ENCODE assay signal across 8 mouse cellular contexts in the genomic region with DNA sequence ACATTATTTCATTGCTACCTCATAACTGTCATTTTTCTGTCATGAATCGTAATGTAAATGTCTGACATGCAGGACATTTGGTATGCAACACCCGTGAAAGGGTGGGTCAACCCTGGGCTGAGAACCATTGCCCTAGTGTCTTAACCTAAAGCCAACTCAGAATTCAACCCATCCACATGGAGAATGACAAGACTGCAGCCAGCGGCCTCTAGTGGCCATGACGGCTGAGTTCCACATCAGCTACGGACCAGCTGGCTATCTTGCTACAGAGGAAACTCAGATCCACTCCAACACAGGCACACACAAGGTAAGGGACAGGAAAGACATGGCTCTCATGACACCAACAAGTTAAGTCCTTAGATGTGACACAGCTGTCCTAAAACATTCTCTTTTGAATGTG. TPM values are rescaled to one million over a fixed set of nuclear protein-coding genes. Genes with fewer than 3 reads are reported as not detected.
A peak's percentile ranks its signal among the peaks of the same experiment; 100 is the strongest.
DNase-seq lines count a peak whose midpoint lies in the region; ATAC-seq and TF ChIP-seq lines count a peak whose summit lies in the region.

No protein-coding gene starts in this region.

- H3K36me3 ChIP-seq in heart, embryonic 11.5 days (ENCODE audit: control insufficient read depth, insufficient read depth, low read length): no peaks in the 10 kb centered on the region
- peaks cover 8% of the 10 kb centered on the region; the same call in 1 of the 2 replicates for H3K36me3 ChIP-seq in hindbrain, postnatal 0 days (ENCODE audit: insufficient read depth, low read length)
- H3K36me3 ChIP-seq in midbrain, embryonic 10.5 days: peaks cover 67% of the 10 kb centered on the region
- no peaks in the 10 kb centered on the region for H3K36me3 ChIP-seq in stomach, postnatal 0 days (ENCODE audit: control insufficient read depth, insufficient read depth, low read length)

- H3K9me3 ChIP-seq in heart, embryonic 11.5 days (replicated peaks; ENCODE audit: control insufficient read depth, low read length): peaks cover 4% of the 10 kb centered on the region; the same call in 1 of the 2 replicates
- H3K9me3 ChIP-seq in hindbrain, postnatal 0 days (ENCODE audit: low read length): no peaks in the 10 kb centered on the region
- no peaks in the 10 kb centered on the region for H3K9me3 ChIP-seq in midbrain, embryonic 10.5 days (replicated peaks)
- H3K9me3 ChIP-seq in stomach, postnatal 0 days (ENCODE audit: control insufficient read depth, low read length): no peaks in the 10 kb centered on the region

- no peak for TF ChIP-seq POLR2A in cerebellum, adult 2 months (IDR thresholded peaks at IDR 0.05; ENCODE audit: borderline replicate concordance, insufficient read depth, low read length)

- 19% methylated on average over 5 of the region's 5 CpGs for WGBS in heart, embryonic 11.5 days (ENCODE audit: insufficient replicate concordance)
- 23% methylated on average over 5 of the region's 5 CpGs for WGBS in cerebellum, adult 2 months
- WGBS in hindbrain, postnatal 0 days: 19% methylated on average over 5 of the region's 5 CpGs
- 32% methylated on average over 5 of the region's 5 CpGs for WGBS in midbrain, embryonic 10.5 days
- WGBS in stomach, postnatal 0 days: 30% methylated on average over 5 of the region's 5 CpGs

- no peaks in the 10 kb centered on the region for H3K27me3 ChIP-seq in heart, embryonic 11.5 days (ENCODE audit: control insufficient read depth, insufficient read depth, low read length)
- no peaks in the 10 kb centered on the region for H3K27me3 ChIP-seq in cerebellum, adult 2 months (ENCODE audit: control insufficient read depth, insufficient read depth, low read length)
- H3K27me3 ChIP-seq in hindbrain, postnatal 0 days (ENCODE audit: insufficient read depth, low read length): no peaks in the 10 kb centered on the region
- H3K27me3 ChIP-seq in midbrain, embryonic 10.5 days (ENCODE audit: low read depth, poor library complexity, severe bottlenecking): no peaks in the 10 kb centered on the region
- no peaks in the 10 kb centered on the region for H3K27me3 ChIP-seq in stomach, postnatal 0 days (ENCODE audit: control insufficient read depth, insufficient read depth, low read length)

- H3K4me2 ChIP-seq in heart, embryonic 11.5 days: no peak overlapping the region
- H3K4me2 ChIP-seq in hindbrain, postnatal 0 days (ENCODE audit: low read depth, low read length): no peak overlapping the region
- H3K4me2 ChIP-seq in stomach, postnatal 0 days (replicated peaks; ENCODE audit: low read depth): no peak overlapping the region

- no peaks in the 10 kb centered on the region for H3K4me1 ChIP-seq in heart, embryonic 11.5 days (ENCODE audit: control insufficient read depth, insufficient read depth, low read length)
- H3K4me1 ChIP-seq in cerebellum, adult 2 months (ENCODE audit: control insufficient read depth, insufficient read depth, low read length): no peaks in the 10 kb centered on the region; the same call in 1 of the 2 replicates
- H3K4me1 ChIP-seq in hindbrain, postnatal 0 days (ENCODE audit: insufficient read depth, low read length): no peaks in the 10 kb centered on the region
- peaks cover 5% of the 10 kb centered on the region for H3K4me1 ChIP-seq in midbrain, embryonic 10.5 days
- no peaks in the 10 kb centered on the region for H3K4me1 ChIP-seq in stomach, postnatal 0 days (replicated peaks; ENCODE audit: control insufficient read depth, insufficient read depth)

- no peak for ATAC-seq in heart, embryonic 11.5 days (replicated peaks; ENCODE audit: insufficient number of reproducible peaks, low FRiP score, low TSS enrichment)
- ATAC-seq in hindbrain, postnatal 0 days: peak; percentile 59; the same call in 1 of the 2 replicates
- ATAC-seq in stomach, postnatal 0 days (ENCODE audit: low FRiP score, low TSS enrichment): peak; percentile 62; the same call in 1 of the 2 replicates

- TF ChIP-seq CTCF in cerebellum, adult 2 months (IDR thresholded peaks at IDR 0.05; ENCODE audit: borderline replicate concordance, insufficient read depth, low read depth, low read length): peak; percentile 82
- TF ChIP-seq CTCF in hindbrain, postnatal 0 days (IDR thresholded peaks at IDR 0.05; ENCODE audit: low read depth): peak; percentile 95
- peak; percentile 97 for TF ChIP-seq CTCF in stomach, postnatal 0 days (IDR thresholded peaks at IDR 0.05; ENCODE audit: low read depth)

- peak; percentile 68 to 84 for DNase-seq in heart, adult 18-20 months
- DNase-seq in cerebellum, adult 2 months: peak; percentile 54 to 57
- DNase-seq in forelimb bud, embryonic 11.5 days (ENCODE audit: low read depth, low spot score): peak; percentile 50
- DNase-seq in hindbrain, postnatal 0 days (ENCODE audit: low spot score): peak; percentile 87
- DNase-seq in left cerebral cortex, adult 11 months (ENCODE audit: low spot score): peak; percentile 53
- DNase-seq in midbrain, embryonic 10.5 days (ENCODE audit: low spot score): peak; percentile 65
- peak; percentile 78 for DNase-seq in stomach, postnatal 0 days (ENCODE audit: low spot score)

- H3K4me3 ChIP-seq in heart, embryonic 11.5 days (ENCODE audit: low read depth, low read length): no peak overlapping the region
- no peak overlapping the region for H3K4me3 ChIP-seq in cerebellum, adult 2 months (replicated peaks; ENCODE audit: insufficient read depth, low read depth, low read length)
- H3K4me3 ChIP-seq in hindbrain, postnatal 0 days (ENCODE audit: low read length): no peak overlapping the region
- no peak overlapping the region for H3K4me3 ChIP-seq in midbrain, embryonic 10.5 days
- H3K4me3 ChIP-seq in stomach, postnatal 0 days (ENCODE audit: low read depth, low read length): no peak overlapping the region

- no peak for TF ChIP-seq EP300 in stomach, postnatal 0 days (optimal IDR thresholded peaks at IDR 0.05)

- H3K9ac ChIP-seq in heart, embryonic 11.5 days (ENCODE audit: low read depth, low read length): no peak overlapping the region
- no peak overlapping the region for H3K9ac ChIP-seq in hindbrain, postnatal 0 days (replicated peaks; ENCODE audit: low read length)
- H3K9ac ChIP-seq in stomach, postnatal 0 days (ENCODE audit: low read length): no peak overlapping the region

- no peak overlapping the region for H3K27ac ChIP-seq in heart, embryonic 11.5 days (ENCODE audit: low read depth, low read length)
- no peak overlapping the region for H3K27ac ChIP-seq in cerebellum, adult 2 months (ENCODE audit: insufficient read depth, low read length)
- no peak overlapping the region for H3K27ac ChIP-seq in hindbrain, postnatal 0 days
- no peak overlapping the region for H3K27ac ChIP-seq in midbrain, embryonic 10.5 days (replicated peaks)
- no peak overlapping the region for H3K27ac ChIP-seq in stomach, postnatal 0 days (replicated peaks)

RNA-seq across cellular contexts. Expression of a gene that starts 9.5 kb away (rescaled TPM):
- total RNA-seq in heart, adult 18-20 months (2021): 10 to 100 TPM; 25.8 to 30.1 TPM
- polyA plus RNA-seq in heart, embryonic 11.5 days (2014; fragmentation: Nextera tagmentation; extraction: Ambion mirVana): 47.0 and 51.7 TPM in 2 replicates
- polyA plus RNA-seq in cerebellum, adult 2 months (2012; rRNA removed): 27.7 and 32.7 TPM in 2 replicates
- total RNA-seq in hindbrain, postnatal 0 days (2014; rRNA removed): 12.1 and 16.8 TPM in 2 replicates
- polyA plus RNA-seq in hindbrain, postnatal 0 days (2015; fragmentation: Nextera tagmentation; extraction: Ambion mirVana): 61.1 and 67.2 TPM in 2 replicates
- 57.1 and 67.8 TPM in 2 replicates for polyA plus RNA-seq in midbrain, embryonic 10.5 days (2016; fragmentation: Nextera tagmentation; extraction: Ambion mirVana)
- 27.4 and 27.5 TPM in 2 replicates for polyA plus RNA-seq in stomach, postnatal 0 days (2015; fragmentation: Nextera tagmentation; extraction: Ambion mirVana)
